Mouse (Mus musculus) ovary, postnatal 36 days (tissue): ENCODE measurements around the gene Actr3.
"Not testable (repeated sequence)": the region's sequence is repeated elsewhere in the genome, so short reads cannot be mapped to it uniquely, and the experiment has no call there.

ENCODE experiments used
- DNase-seq: peaks from one replicate; pipeline ENCODE4 v3.0.0; 2022; ENCODE audit warnings: low spot score, mixed read lengths

Actr3 gene

DNA sequence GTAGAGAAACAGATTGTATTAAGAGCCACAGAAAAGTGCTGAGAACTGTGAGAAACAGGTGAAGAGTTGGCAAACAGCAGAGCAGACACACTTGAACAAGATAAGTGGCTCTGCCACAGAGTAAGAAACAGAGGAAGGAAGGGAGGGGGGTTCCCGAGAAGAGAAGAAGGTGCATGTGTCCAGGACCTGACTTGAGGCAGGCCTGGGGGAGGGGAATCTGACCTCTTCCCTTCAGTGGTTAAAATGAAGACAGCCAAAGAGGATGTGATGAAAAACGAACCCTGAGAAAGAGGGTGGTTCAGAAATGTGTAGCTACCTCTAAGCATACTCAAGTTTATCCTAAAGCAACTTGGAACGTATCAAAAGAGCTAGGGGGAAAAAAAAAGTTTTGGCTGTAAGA is 2.4 kb upstream of the Actr3 start:
- DNase-seq, result no peak

GRCm38 (mm10) chr1:125437161-125437560 is 1.6 kb upstream of the Actr3 start:
- DNase-seq, result no peak

DNA sequence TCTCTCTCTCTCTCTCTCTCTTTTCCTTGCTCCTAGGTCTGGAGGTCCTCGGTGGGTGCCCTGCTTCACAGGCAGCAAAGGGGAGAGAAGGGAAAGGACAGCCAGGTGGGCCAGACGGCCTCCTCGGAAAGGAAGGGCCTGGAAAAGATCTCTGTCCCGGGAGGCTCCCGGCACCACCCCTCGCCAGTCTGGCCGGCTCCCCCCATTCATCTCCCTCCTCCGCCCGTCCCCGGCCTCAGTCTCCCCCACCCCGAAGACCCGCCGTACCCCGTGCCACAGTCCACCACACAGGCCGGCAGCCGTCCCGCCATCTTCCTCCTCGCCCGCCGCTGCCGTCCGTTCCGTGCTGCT is 534 bp downstream of the Actr3 start:
- no peak for DNase-seq

- DNase-seq, result peak; percentile 36
These were observed 984 bp downstream of the Actr3 start for GRCm38 (mm10) chr1:125434485-125435001.

DNA sequence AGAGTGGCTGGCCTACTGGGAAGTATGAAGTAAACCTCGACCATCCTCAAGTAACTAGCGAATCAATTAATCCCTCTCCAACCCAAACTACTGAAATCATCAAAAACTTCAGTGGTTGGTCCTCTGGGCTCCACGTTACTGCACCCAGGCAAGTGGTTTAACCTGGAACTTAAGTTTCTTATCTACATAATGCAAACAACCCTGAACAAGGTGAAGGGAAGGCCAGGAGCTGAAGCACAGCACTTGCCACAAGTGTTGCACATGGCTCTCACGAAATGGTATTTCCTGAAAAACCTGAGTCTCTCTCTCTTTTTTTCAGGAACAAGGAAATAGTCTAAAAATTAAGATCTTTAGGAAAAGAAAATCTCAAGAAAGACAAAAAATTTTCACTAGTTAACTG is 4.2 kb downstream of the Actr3 start:
- no peak for DNase-seq

- DNase-seq, result no peak
These were observed 4.8 kb downstream of the Actr3 start for GRCm38 (mm10) chr1:125430737-125431136.

DNA sequence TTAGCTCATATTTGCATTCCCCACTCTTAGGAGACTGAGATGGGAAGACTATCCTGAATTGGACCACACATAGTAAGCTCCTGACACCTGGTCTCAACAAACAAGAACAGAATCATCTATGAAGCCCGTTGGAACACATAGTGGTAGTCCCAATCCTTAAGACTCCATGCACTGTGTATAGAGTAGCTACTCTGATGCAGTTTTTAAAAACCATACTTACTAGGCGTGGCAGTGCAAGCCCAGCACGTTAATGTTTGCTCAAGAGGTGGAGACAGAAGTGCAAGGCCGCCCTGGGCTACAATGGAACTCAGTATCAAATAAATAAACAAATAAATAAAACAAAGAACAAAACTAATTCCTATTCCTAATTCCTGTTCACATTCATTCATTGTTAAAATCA is 5.5 kb downstream of the Actr3 start:
- DNase-seq, result no peak

DNA sequence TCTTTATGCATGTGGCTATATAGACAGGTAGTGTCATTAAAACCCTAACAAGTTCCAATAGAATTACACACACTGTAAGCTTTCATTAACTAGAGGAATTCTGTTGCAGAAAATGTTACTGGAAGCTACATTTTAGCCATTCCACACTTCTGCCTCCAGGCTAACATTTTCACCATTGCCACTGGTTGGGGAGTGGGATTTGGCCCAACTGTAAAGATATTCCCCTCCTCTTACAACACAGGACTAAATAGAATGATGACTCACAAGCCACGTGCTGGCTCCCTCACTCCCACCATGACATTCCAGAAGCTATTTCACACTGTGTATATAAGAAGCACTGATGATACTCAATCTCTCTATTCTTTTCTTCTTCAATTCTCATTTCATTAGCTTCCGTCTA is 7.2 kb downstream of the Actr3 start:
- no peak for DNase-seq

GRCm38 (mm10) chr1:125426387-125427045 is 9.0 kb downstream of the Actr3 start:
- DNase-seq, result no peak

DNA sequence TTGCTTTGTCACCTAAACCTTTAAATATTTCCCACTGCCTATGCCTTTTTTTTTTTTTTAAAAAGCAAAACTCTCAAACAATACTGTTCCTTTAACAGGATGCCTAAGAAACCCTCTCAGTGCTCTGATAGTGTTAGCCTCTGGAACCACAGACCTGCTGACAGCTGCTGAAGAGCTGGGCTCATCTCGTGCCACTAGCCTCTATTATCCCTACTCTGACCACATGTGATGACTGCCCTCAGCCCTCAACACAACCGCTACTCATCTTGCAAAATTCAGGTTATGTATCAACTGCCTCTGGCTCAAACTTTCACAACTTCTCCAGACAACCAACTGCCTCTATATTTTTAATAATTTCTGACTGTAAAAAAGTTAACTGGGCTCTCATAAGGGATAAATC is 15.6 kb downstream of the Actr3 start:
- DNase-seq, result no peak

GRCm38 (mm10) chr1:125418732-125419131 is 16.8 kb downstream of the Actr3 start:
- DNase-seq, result no peak

DNA sequence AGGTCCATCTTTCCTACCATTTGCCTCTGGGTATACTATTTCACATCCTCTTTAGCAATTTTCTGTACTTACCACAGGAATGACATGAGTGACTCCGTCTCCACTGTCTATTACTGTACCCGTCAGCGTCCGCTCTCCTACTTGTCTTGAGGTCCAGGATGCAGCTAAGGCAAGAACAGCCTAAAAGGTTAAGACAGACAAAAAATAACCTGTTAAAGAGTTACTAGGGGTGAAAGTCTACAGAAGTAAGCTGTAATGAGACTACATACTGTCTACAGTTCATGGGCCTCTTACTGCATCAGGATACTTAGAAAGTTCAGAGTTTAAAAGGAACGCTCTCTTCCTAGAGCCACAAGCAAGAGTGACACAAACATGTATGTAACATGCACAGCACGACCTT is 28.3 kb downstream of the Actr3 start:
- DNase-seq, result no peak

DNA sequence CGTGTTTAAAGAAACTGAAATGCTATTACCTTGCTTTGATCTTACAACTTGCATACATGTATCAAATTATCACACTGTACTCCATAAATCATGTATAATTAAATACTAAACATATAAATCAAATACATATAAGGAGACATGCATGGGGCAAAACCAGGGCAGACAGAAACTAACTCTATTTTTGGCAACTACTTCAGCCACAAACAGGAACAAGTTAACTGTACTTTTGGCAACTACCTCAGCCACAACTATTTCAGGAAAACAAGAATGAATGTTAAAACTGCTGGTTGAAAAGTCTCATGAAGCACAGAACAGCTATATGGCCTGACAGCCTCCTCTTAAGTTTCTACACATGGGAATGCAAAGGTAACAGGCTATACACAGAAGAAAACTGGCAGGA is 40.1 kb downstream of the Actr3 start:
- DNase-seq, result no peak

GRCm38 (mm10) chr1:125393324-125393723 is 42.2 kb downstream of the Actr3 start:
- DNase-seq, result not testable (repeated sequence)

DNA sequence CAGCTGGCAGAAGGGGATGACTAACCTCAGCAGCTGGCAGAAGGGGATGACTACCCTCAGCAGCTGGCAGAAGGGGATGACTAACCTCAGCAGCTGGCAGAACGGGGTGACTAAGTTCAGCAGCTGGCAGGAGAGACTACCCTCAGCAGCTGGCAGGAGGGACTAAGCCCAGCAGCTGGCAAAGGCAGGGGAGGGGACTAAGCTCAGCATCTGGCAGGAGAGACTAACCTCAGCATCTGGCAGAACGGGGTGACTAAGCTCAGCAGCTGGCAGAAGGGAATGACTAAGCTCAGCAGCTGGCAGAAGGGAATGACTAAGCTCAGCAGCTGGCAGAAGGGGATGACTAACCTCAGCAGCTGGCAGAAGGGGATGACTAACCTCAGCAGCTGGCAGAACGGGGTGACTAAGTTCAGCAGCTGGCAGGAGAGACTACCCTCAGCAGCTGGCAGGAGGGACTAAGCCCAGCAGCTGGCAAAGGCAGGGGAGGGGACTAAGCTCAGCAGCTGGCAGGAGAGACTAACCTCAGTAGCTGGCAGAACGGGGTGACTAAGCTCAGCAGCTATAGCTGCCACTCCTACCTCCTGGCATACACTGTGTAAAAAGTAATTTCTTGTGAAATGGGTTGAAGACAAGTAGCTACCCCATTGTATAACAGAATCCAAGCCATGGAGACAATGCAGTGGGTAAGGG is 45.3 kb downstream of the Actr3 start:
- DNase-seq, result not testable (repeated sequence)

DNA sequence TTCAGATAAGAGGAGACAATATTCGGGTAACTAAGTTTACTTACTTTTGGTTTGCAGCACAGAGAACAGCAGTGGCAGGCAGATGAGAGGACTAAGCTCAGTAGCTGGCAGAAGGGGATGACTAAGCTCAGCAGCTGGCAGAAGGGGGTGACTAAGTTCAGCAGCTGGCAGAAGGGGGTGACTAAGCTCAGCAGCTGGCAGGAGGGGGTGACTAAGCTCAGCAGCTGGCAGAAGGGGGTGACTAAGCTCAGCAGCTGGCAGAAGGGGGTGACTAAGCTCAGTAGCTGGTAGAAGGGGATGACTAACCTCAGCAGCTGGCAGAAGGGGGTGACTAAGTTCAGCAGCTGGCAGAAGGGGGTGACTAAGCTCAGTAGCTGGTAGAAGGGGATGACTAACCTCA is 45.9 kb downstream of the Actr3 start:
- DNase-seq, result not testable (repeated sequence)

DNA sequence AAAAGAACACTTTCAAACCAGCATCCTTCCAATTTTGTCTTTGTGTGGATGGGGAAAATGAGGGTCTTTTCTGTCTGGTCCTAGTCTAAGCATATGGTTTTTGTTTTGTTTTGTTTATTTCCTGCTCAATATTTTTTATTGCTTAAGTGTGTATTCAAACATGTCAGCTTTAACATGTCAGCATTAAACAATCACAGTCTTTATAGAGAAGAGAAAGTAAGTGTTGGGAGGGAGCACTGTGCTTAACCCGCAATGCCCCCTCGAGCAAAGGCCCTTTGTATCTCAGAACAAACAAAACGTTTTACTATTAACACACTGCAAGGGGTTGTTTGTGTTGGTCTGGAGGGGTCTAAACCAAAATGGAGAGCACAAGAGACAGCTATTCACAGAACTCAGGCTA is 47.2 kb downstream of the Actr3 start:
- DNase-seq, result no peak

DNA sequence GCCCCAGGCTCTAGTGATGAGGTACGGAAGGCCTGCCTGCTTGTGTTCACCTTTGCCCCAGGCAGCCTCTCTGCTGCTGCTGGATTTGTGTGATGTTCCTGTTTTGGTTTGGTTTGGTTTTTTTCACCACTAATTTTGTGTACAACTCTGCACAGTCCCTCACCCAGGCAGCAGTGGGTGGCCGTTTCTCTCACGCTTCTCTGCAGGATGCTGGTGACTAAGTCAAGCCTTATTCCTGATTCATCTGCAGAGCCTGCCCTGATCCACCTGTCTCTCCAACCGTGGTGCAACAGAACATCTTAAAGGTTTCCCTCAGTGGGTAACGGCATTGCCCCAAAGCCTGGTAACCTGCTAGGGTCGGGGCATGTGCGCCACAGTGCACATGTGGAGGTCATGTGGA is 49.3 kb downstream of the Actr3 start:
- no peak for DNase-seq

DNA sequence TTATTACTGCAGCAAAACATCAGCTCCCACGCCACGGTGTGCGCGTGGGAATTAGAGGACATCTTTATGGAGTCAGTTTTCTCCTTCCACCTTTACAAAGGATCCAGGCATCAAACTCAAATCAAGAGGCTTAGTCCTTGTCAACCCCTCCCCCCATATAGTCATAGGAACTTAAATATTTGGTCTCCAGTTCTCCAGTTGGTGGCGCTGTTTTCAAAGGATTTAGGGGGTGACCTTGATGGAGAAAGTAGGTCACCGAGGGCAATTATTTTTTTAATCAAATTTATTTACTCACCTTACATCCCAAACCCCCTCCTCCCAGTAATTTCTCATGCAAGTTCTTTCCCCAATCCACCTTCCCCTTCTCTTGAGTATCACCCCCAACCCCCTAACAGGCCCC is 52.9 kb downstream of the Actr3 start:
- no peak for DNase-seq

DNA sequence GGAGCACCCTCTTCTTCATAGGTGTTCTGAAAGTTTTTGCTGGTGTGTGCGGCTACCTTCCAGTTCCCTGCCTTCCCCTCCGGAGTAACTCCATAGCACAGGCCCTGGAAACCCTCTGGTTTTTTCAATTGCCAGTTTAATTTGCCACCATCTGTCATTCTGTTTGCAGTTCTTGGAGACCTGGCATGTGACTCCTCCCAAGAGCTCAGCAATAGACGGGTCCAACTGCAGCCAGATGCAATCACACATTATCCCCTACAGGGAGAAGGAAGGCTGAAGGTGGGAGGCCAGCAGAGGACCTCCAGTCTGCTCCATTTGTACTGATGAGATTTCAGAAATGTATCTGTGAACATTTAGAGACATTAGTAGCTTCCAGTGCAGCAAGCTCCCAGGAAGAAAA is 56.6 kb downstream of the Actr3 start:
- DNase-seq, result no peak

- DNase-seq, result no peak
These were observed 62.7 kb downstream of the Actr3 start for GRCm38 (mm10) chr1:125372855-125373254.

GRCm38 (mm10) chr1:125370779-125371178 is 64.7 kb downstream of the Actr3 start:
- DNase-seq, result peak; percentile 25

GRCm38 (mm10) chr1:125365576-125365975 is 70.0 kb downstream of the Actr3 start:
- DNase-seq, result no peak
